Mouse (Mus musculus): ENCODE measurements around the gene Gm21992. TPM values are rescaled to one million over a fixed set of nuclear protein-coding genes. Genes with fewer than 3 reads are reported as not detected.

Gene Gm21992
- total RNA-seq, 1 experiment, result 40.0 TPM

GRCm38 (mm10) chr19:4749975-4750374, 61.4 kb downstream of the Gm21992 start:
- no peak overlapping the region for H3K4me3 ChIP-seq (ENCODE audit: insufficient read depth in 1 of 2, low read depth in 1 of 2, low read length in 2 of 2, poor library complexity in 1 of 2, severe bottlenecking in 1 of 2)
- no peak overlapping the region for H3K9ac ChIP-seq (ENCODE audit: insufficient read depth, low read depth, low read length, poor library complexity, severe bottlenecking)
- H3K4me1 ChIP-seq (ENCODE audit: control insufficient read depth in 2 of 2, insufficient read depth in 2 of 2, low read length in 2 of 2, poor library complexity in 1 of 2), result no peaks in the 10 kb centered on the region; a peak in 1 of 4 replicates
- H3K36me3 ChIP-seq (ENCODE audit: control insufficient read depth, insufficient read depth, low read length, poor library complexity, severe bottlenecking), result peaks cover 12% of the 10 kb centered on the region; the same call in 1 of the 2 replicates
- no peaks in the 10 kb centered on the region for H3K9me3 ChIP-seq (ENCODE audit: control insufficient read depth, insufficient read depth, low read depth, low read length)
- TF ChIP-seq CHD2 (IDR thresholded peaks at IDR 0.05; ENCODE audit: low read depth, low read length), result no peak
- no peak for DNase-seq (ENCODE audit: low read depth, low spot score)
- H3K27ac ChIP-seq (ENCODE audit: insufficient read depth, low read depth, low read length, poor library complexity, severe bottlenecking), result no peak overlapping the region
- in situ Hi-C loops (cut with MboI; ENCODE audit: low sequenced_read_pairs in 2 of 2, unreplicated experiment in 2 of 2), result loop anchor here (10.0 to 25.0 kb wide), 2 partner anchors 113 to 155 kb away; partner anchors contain the start of genes Bbs1 (in 1 of the 2) and Rce1 (in 1 of the 2)

GRCm38 (mm10) chr19:4748493-4748892, 62.9 kb downstream of the Gm21992 start:
- peaks cover 15% of the 10 kb centered on the region; the same call in 1 of the 2 replicates for H3K36me3 ChIP-seq (ENCODE audit: control insufficient read depth, insufficient read depth, low read length, poor library complexity, severe bottlenecking)
- no peaks in the 10 kb centered on the region; a peak in 1 of 4 replicates for H3K4me1 ChIP-seq (ENCODE audit: control insufficient read depth in 2 of 2, insufficient read depth in 2 of 2, low read length in 2 of 2, poor library complexity in 1 of 2)
- no peaks in the 10 kb centered on the region for H3K9me3 ChIP-seq (ENCODE audit: control insufficient read depth, insufficient read depth, low read depth, low read length)
- TF ChIP-seq CHD2 (IDR thresholded peaks at IDR 0.05; ENCODE audit: low read depth, low read length), result no peak
- H3K27ac ChIP-seq (ENCODE audit: insufficient read depth, low read depth, low read length, poor library complexity, severe bottlenecking), result no peak overlapping the region
- in situ Hi-C loops (cut with MboI; ENCODE audit: low sequenced_read_pairs in 2 of 2, unreplicated experiment in 2 of 2), result loop anchor here in 1 of 2 experiments (25.0 kb wide), 1 partner anchor 111 kb away; the partner anchor contains the start of gene Rce1
- DNase-seq (ENCODE audit: low read depth, low spot score), result no peak
- H3K4me3 ChIP-seq (ENCODE audit: insufficient read depth in 1 of 2, low read depth in 1 of 2, low read length in 2 of 2, poor library complexity in 1 of 2, severe bottlenecking in 1 of 2), result no peak overlapping the region
- no peak overlapping the region for H3K9ac ChIP-seq (ENCODE audit: insufficient read depth, low read depth, low read length, poor library complexity, severe bottlenecking)

GRCm38 (mm10) chr19:4747631-4748312, 63.6 kb downstream of the Gm21992 start:
- in situ Hi-C loops (cut with MboI; ENCODE audit: low sequenced_read_pairs in 2 of 2, unreplicated experiment in 2 of 2), result loop anchor here in 1 of 2 experiments (25.0 kb wide), 1 partner anchor 110 kb away; the partner anchor contains the start of gene Rce1
- Histone ChIP-seq H3K27ac (ENCODE audit: insufficient read depth, low read depth, low read length, poor library complexity, severe bottlenecking) (no peak overlapping the region), H3K9me3 (ENCODE audit: control insufficient read depth, insufficient read depth, low read depth, low read length) (no peaks in the 10 kb centered on the region), H3K4me3 (ENCODE audit: insufficient read depth in 1 of 2, low read depth in 1 of 2, low read length in 2 of 2, poor library complexity in 1 of 2, severe bottlenecking in 1 of 2) (no peak overlapping the region), H3K9ac (ENCODE audit: insufficient read depth, low read depth, low read length, poor library complexity, severe bottlenecking) (no peak overlapping the region), H3K4me1 (ENCODE audit: control insufficient read depth in 2 of 2, insufficient read depth in 2 of 2, low read length in 2 of 2, poor library complexity in 1 of 2) (no peaks in the 10 kb centered on the region; a peak in 1 of 4 replicates), H3K36me3 (ENCODE audit: control insufficient read depth, insufficient read depth, low read length, poor library complexity, severe bottlenecking) (peaks cover 15% of the 10 kb centered on the region; the same call in 1 of the 2 replicates)
- no peak for TF ChIP-seq ZNF384 (IDR thresholded peaks at IDR 0.05; ENCODE audit: low read depth, low read length)
- no peak for TF ChIP-seq ZC3H11A (IDR thresholded peaks at IDR 0.05; ENCODE audit: borderline replicate concordance, low read depth, low read length)
- TF ChIP-seq HCFC1 (IDR thresholded peaks at IDR 0.05; ENCODE audit: borderline replicate concordance, insufficient read depth, low read length), result no peak
- TF ChIP-seq MAFK (IDR thresholded peaks at IDR 0.05; ENCODE audit: insufficient read depth, low read depth, low read length), result no peak
- no peak for TF ChIP-seq CHD2 (IDR thresholded peaks at IDR 0.05; ENCODE audit: low read depth, low read length)
- no peak for DNase-seq (ENCODE audit: low read depth, low spot score)

GRCm38 (mm10) chr19:4746611-4747010, 64.8 kb downstream of the Gm21992 start:
- Histone ChIP-seq H3K36me3 (ENCODE audit: control insufficient read depth, insufficient read depth, low read length, poor library complexity, severe bottlenecking) (peaks cover 10% of the 10 kb centered on the region; the same call in 1 of the 2 replicates), H3K4me3 (ENCODE audit: insufficient read depth in 1 of 2, low read depth in 1 of 2, low read length in 2 of 2, poor library complexity in 1 of 2, severe bottlenecking in 1 of 2) (no peak overlapping the region), H3K4me1 (ENCODE audit: control insufficient read depth in 2 of 2, insufficient read depth in 2 of 2, low read length in 2 of 2, poor library complexity in 1 of 2) (no peaks in the 10 kb centered on the region), H3K27ac (ENCODE audit: insufficient read depth, low read depth, low read length, poor library complexity, severe bottlenecking) (no peak overlapping the region; the same call in 1 of the 2 replicates), H3K9ac (ENCODE audit: insufficient read depth, low read depth, low read length, poor library complexity, severe bottlenecking) (no peak overlapping the region), H3K9me3 (ENCODE audit: control insufficient read depth, insufficient read depth, low read depth, low read length) (no peaks in the 10 kb centered on the region)
- in situ Hi-C loops (cut with MboI; ENCODE audit: low sequenced_read_pairs in 2 of 2, unreplicated experiment in 2 of 2), result loop anchor here in 1 of 2 experiments (25.0 kb wide), 1 partner anchor 109 kb away; the partner anchor contains the start of gene Rce1
- DNase-seq (ENCODE audit: low read depth, low spot score), result no peak
- TF ChIP-seq CHD2 (IDR thresholded peaks at IDR 0.05; ENCODE audit: low read depth, low read length), result no peak
- TF ChIP-seq ZNF384 (IDR thresholded peaks at IDR 0.05; ENCODE audit: low read depth, low read length), result no peak
- no peak for TF ChIP-seq HCFC1 (IDR thresholded peaks at IDR 0.05; ENCODE audit: borderline replicate concordance, insufficient read depth, low read length)
- TF ChIP-seq MAFK (IDR thresholded peaks at IDR 0.05; ENCODE audit: insufficient read depth, low read depth, low read length), result no peak
- TF ChIP-seq ZC3H11A (IDR thresholded peaks at IDR 0.05; ENCODE audit: borderline replicate concordance, low read depth, low read length), result no peak
